Mouse (Mus musculus): Measurements from ENCODE around the gene Csad. TPM values are rescaled to one million over a fixed set of nuclear protein-coding genes. Genes with fewer than 3 reads are reported as not detected.

Gene Csad
- 59.1 and 68.1 TPM in 2 replicates for polyA plus RNA-seq (2014; fragmentation: Nextera tagmentation; extraction: Ambion mirVana)

DNA sequence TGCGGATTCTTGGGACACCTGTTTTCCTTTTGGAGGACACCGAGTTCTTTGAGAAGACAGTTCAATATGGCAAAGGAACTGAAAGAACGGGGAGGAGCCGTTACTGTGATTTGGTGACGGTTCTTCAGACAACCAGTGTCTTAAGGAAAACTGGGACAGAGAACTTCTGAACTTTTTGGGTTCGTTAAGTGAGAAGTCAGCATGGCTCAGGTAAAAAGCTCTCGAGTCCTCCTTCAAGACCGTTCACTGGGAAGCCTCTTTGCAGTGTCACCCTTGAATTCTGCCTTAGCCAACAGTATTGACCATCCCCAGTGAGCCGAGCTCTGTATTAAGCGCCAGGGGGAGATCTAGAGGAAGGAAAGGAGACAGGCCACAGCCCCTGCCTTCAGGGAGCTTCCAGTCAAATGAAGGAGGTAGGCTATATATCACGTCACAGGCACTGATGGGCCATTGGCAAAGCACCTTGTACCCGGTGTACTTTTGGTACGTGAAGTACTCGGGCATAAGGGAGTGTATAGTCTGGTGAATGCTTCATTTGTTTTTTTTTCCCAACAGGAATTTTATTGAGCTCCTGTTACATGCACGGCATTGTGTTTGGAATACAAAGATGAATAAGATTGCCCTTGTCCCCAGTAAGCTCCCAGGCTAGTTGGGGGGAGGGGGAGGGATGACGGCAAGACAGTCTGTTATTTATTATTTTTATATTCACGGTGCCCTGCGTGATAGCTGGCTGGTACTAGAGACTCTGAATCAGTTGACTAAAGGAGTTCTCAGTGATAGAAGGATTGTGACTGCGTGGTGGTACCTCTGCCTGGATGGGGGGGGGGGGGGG, at the start of gene Csad:
Csad (minus strand) TSS at position 51 of the 832 bp plus-strand sequence.
- no peak for ATAC-seq (ENCODE audit: insufficient read depth)
- peak; percentile 26 for DNase-seq
- WGBS = 38% methylated on average over 19 of the region's 19 CpGs

DNA sequence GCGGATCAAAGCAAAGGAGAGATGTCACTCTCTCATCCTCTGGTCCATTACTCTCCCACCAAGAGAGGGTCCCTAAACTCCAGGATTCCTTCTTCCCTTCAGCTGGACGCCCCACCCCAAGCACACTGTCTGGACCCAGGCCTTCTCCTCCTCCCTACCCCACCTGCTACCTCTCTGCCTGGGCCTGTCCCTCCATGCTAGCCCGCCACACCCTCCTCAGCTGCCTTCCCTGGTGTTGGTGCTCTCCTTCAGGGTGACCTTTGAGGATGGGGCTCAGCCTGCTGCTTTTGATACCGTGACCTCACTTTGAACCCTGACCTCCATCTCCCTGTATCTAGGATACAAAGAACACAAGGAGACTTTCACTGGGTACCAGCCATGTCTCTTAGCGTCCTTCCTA, 46.0 kb upstream of the Csad start:
- Histone ChIP-seq H3K9me3 (ENCODE audit: low read depth, low read length) (no peaks in the 10 kb centered on the region), H3K4me3 (ENCODE audit: low read depth, low read length) (no peak overlapping the region), H3K4me1 (ENCODE audit: insufficient read depth) (peaks cover 26% of the 10 kb centered on the region), H3K4me2 (peak overlapping the region; percentile 81; the same call in 1 of the 2 replicates), H3K9ac (no peak overlapping the region), H3K36me3 (ENCODE audit: insufficient read depth) (peaks cover 29% of the 10 kb centered on the region; the same call in 1 of the 2 replicates), H3K27me3 (ENCODE audit: insufficient read depth, low read length) (no peaks in the 10 kb centered on the region), H3K27ac (ENCODE audit: low read depth) (peak overlapping the region; percentile 99; the same call in 1 of the 2 replicates)
- DNase-seq = no peak
- TF ChIP-seq CTCF (IDR thresholded peaks at IDR 0.05; ENCODE audit: low read depth) = no peak
- no peak for ATAC-seq (ENCODE audit: insufficient read depth)
- 55% methylated on average over 5 of the region's 5 CpGs for WGBS

More for the DNA sequence above, at the start of gene Csad:
- peaks cover 15% of the 10 kb centered on the region for H3K4me1 ChIP-seq (ENCODE audit: insufficient read depth)
- peaks cover 56% of the 10 kb centered on the region for H3K36me3 ChIP-seq (ENCODE audit: insufficient read depth)
- peak within 1 kb of the TSS; percentile 99 for H3K27ac ChIP-seq (ENCODE audit: low read depth)
- no peaks in the 10 kb centered on the region for H3K27me3 ChIP-seq (ENCODE audit: insufficient read depth, low read length)
- peak within 1 kb of the TSS; percentile 80 for H3K4me3 ChIP-seq (ENCODE audit: low read depth, low read length)
- peak within 1 kb of the TSS; percentile 91 for H3K9ac ChIP-seq
- TF ChIP-seq CTCF (IDR thresholded peaks at IDR 0.05; ENCODE audit: low read depth) = 0 out of 2 replicates have a peak, but pooled peaks have one; percentile 11
- peak within 1 kb of the TSS; percentile 68 for H3K4me2 ChIP-seq
- H3K9me3 ChIP-seq (ENCODE audit: low read depth, low read length) = no peaks in the 10 kb centered on the region

GRCm38 (mm10) chr15:102249967-102250366, 45.4 kb upstream of the Csad start:
- DNase-seq = peak; percentile 21
- Histone ChIP-seq H3K36me3 (ENCODE audit: insufficient read depth) (peaks cover 29% of the 10 kb centered on the region; the same call in 1 of the 2 replicates), H3K4me1 (ENCODE audit: insufficient read depth) (peaks cover 25% of the 10 kb centered on the region), H3K4me2 (peak overlapping the region; percentile 81), H3K4me3 (ENCODE audit: low read depth, low read length) (peak overlapping the region; percentile 19; the same call in 1 of the 2 replicates), H3K9ac (peak overlapping the region; percentile 33), H3K27me3 (ENCODE audit: insufficient read depth, low read length) (no peaks in the 10 kb centered on the region), H3K27ac (ENCODE audit: low read depth) (peak overlapping the region; percentile 99), H3K9me3 (ENCODE audit: low read depth, low read length) (no peaks in the 10 kb centered on the region)
- TF ChIP-seq CTCF (IDR thresholded peaks at IDR 0.05; ENCODE audit: low read depth) = no peak
- no peak for ATAC-seq (ENCODE audit: insufficient read depth)
- WGBS = 36% methylated on average over 9 of the region's 9 CpGs

GRCm38 (mm10) chr15:102249251-102249691, 44.7 kb upstream of the Csad start:
- ATAC-seq (ENCODE audit: insufficient read depth) = no peak
- Histone ChIP-seq H3K4me3 (ENCODE audit: low read depth, low read length) (peak overlapping the region; percentile 19), H3K27ac (ENCODE audit: low read depth) (peak overlapping the region; percentile 99), H3K27me3 (ENCODE audit: insufficient read depth, low read length) (no peaks in the 10 kb centered on the region), H3K36me3 (ENCODE audit: insufficient read depth) (peaks cover 29% of the 10 kb centered on the region; the same call in 1 of the 2 replicates), H3K4me1 (ENCODE audit: insufficient read depth) (peaks cover 24% of the 10 kb centered on the region), H3K4me2 (peak overlapping the region; percentile 81), H3K9me3 (ENCODE audit: low read depth, low read length) (no peaks in the 10 kb centered on the region), H3K9ac (peak overlapping the region; percentile 33)
- 3% methylated on average over 10 of the region's 13 CpGs for WGBS
- peak; percentile 81 for DNase-seq
- no peak for TF ChIP-seq CTCF (IDR thresholded peaks at IDR 0.05; ENCODE audit: low read depth)

DNA sequence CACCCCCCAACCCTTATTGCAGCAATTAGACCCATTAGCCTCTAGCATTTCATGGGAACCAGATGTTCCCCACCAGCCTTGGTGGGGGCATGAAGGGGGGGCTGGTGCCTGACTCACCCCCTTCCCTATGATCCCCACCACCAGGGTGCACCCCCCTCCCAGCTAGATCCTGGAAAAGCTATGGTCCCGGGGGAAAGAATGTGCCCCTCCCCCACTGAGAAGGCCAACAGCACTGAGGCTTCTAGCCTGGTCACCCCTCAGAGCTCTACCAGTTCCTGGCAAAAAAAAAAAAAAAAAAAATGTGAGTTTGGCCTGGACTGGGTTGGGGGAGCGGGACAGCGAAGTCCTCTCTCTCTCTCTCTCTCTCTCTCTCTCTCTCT, 44.3 kb upstream of the Csad start:
- peak overlapping the region; percentile 51; the same call in 1 of the 2 replicates for H3K4me3 ChIP-seq (ENCODE audit: low read depth, low read length)
- TF ChIP-seq CTCF (IDR thresholded peaks at IDR 0.05; ENCODE audit: low read depth) = no peak
- no peak overlapping the region for H3K9ac ChIP-seq
- 5% methylated on average over 3 of the region's 3 CpGs for WGBS
- H3K36me3 ChIP-seq (ENCODE audit: insufficient read depth) = peaks cover 29% of the 10 kb centered on the region; the same call in 1 of the 2 replicates
- peak overlapping the region; percentile 81 for H3K4me2 ChIP-seq
- peaks cover 29% of the 10 kb centered on the region for H3K4me1 ChIP-seq (ENCODE audit: insufficient read depth)
- peak; percentile 73 for DNase-seq
- H3K27me3 ChIP-seq (ENCODE audit: insufficient read depth, low read length) = no peaks in the 10 kb centered on the region
- H3K27ac ChIP-seq (ENCODE audit: low read depth) = peak overlapping the region; percentile 99
- ATAC-seq (ENCODE audit: insufficient read depth) = no peak
- H3K9me3 ChIP-seq (ENCODE audit: low read depth, low read length) = no peaks in the 10 kb centered on the region

- Histone ChIP-seq H3K9ac (peak overlapping the region; percentile 62), H3K27me3 (ENCODE audit: insufficient read depth, low read length) (no peaks in the 10 kb centered on the region), H3K4me1 (ENCODE audit: insufficient read depth) (peaks cover 34% of the 10 kb centered on the region), H3K4me2 (peak overlapping the region; percentile 81), H3K27ac (ENCODE audit: low read depth) (peak overlapping the region; percentile 99), H3K9me3 (ENCODE audit: low read depth, low read length) (no peaks in the 10 kb centered on the region), H3K4me3 (ENCODE audit: low read depth, low read length) (peak overlapping the region; percentile 51), H3K36me3 (ENCODE audit: insufficient read depth) (peaks cover 26% of the 10 kb centered on the region; the same call in 1 of the 2 replicates)
- DNase-seq = peak; percentile 62
- WGBS = 12% methylated on average over 8 of the region's 8 CpGs
- no peak for ATAC-seq (ENCODE audit: insufficient read depth)
- TF ChIP-seq CTCF (IDR thresholded peaks at IDR 0.05; ENCODE audit: low read depth) = no peak
These were observed 43.7 kb upstream of the Csad start for GRCm38 (mm10) chr15:102248131-102248811.
